Mouse (Mus musculus) CD4-positive, CD25-positive, alpha-beta regulatory T cell, adult 2 months (primary cell): ENCODE results near the gene Lrrc41.

Source experiments
- DNase-seq: peaks from one replicate; pipeline ENCODE4 v3.0.0-alpha.2; 2012; ENCODE audit warnings: low read depth, low spot score

The Lrrc41 gene

GRCm38 (mm10) chr4:116074861-116075620 is at the start of gene Lrrc41, which contains the start of gene Uqcrh:
Gene Lrrc41 (plus strand): TSS chr4:116075269.
Gene Uqcrh (minus strand): TSS chr4:116075071.
- peak; percentile 97 for DNase-seq

GRCm38 (mm10) chr4:116032906-116033305 is 42.2 kb upstream of the Lrrc41 start:
- no peak for DNase-seq

- no peak for DNase-seq
Measured at GRCm38 (mm10) chr4:116033374-116033773, 41.7 kb upstream of the Lrrc41 start.

- no peak for DNase-seq
Measured at GRCm38 (mm10) chr4:116040466-116040865, 34.6 kb upstream of the Lrrc41 start.

- peak; percentile 35 for DNase-seq
Measured at GRCm38 (mm10) chr4:116042186-116042585, 32.9 kb upstream of the Lrrc41 start.

- DNase-seq: no peak
Measured at GRCm38 (mm10) chr4:116046604-116047003, 28.5 kb upstream of the Lrrc41 start.

- no peak for DNase-seq
Measured at GRCm38 (mm10) chr4:116047681-116048080, 27.4 kb upstream of the Lrrc41 start.

GRCm38 (mm10) chr4:116048130-116048920 is 26.7 kb upstream of the Lrrc41 start:
- DNase-seq: no peak

GRCm38 (mm10) chr4:116049211-116049610 is 25.9 kb upstream of the Lrrc41 start:
- DNase-seq: no peak

- peak; percentile 77 for DNase-seq
Measured at GRCm38 (mm10) chr4:116052526-116053293, 22.4 kb upstream of the Lrrc41 start.

- DNase-seq: peak; percentile 97
Measured at GRCm38 (mm10) chr4:116053399-116053961, 21.6 kb upstream of the Lrrc41 start, which contains the start of gene Nsun4. Gene Nsun4 (minus strand): TSS chr4:116053876.

GRCm38 (mm10) chr4:116057559-116057958 is 17.5 kb upstream of the Lrrc41 start:
- DNase-seq: peak; percentile 25

- no peak for DNase-seq
Measured at GRCm38 (mm10) chr4:116059012-116059726, 15.9 kb upstream of the Lrrc41 start.

GRCm38 (mm10) chr4:116063855-116064254 is 11.2 kb upstream of the Lrrc41 start:
- no peak for DNase-seq

- DNase-seq: no peak
Measured at GRCm38 (mm10) chr4:116070116-116070515, 5.0 kb upstream of the Lrrc41 start.

- peak; percentile 53 for DNase-seq
Measured at GRCm38 (mm10) chr4:116073146-116073545, 1.9 kb upstream of the Lrrc41 start.

- DNase-seq: peak; percentile 70
Measured at GRCm38 (mm10) chr4:116074145-116074675, 859 bp upstream of the Lrrc41 start.

GRCm38 (mm10) chr4:116075631-116076368 is 731 bp downstream of the Lrrc41 start:
- peak; percentile 76 for DNase-seq

GRCm38 (mm10) chr4:116076369-116077231 is 1.5 kb downstream of the Lrrc41 start:
- peak; percentile 34 for DNase-seq
